Mouse (Mus musculus) cortical plate, adult 2 months (tissue): ENCODE measurements at regions not wholly inside any gene's neighbourhood (a gene's known extent, or its start where the extent isn't known, plus 50 kb on each side); places are given as distances from the start of the nearest gene placed in this dataset.

Source experiments
- CTCF ChIP-seq: fragments of 200-500 bp; IDR thresholded peaks from 2 replicates; pipeline ENCODE4 v1.5.1; 2011; ENCODE audit warnings: mild to moderate bottlenecking, control low read depth, low read length; ENCODE audit not compliant: insufficient read depth; ENCODE audit errors: extremely low read depth
- POLR2A ChIP-seq: fragments of 200-500 bp; IDR thresholded peaks from 2 replicates; pipeline ENCODE4 v1.6.1; 2011; ENCODE audit warnings: mild to moderate bottlenecking, low read length, control low read depth; ENCODE audit not compliant: insufficient read depth; ENCODE audit errors: extremely low read depth

- TF ChIP-seq CTCF, result no peak
- TF ChIP-seq POLR2A, result no peak
Measured at GRCm38 (mm10) chr19:49697659-49698058, 980.8 kb downstream of the Sorcs1 start.
